Mouse (Mus musculus) urinary bladder, adult 18-20 months (tissue): ENCODE data around the gene Ncs1.

Experiments used
- DNase-seq, 2 experiments: peaks; one replicate each; pipeline ENCODE4 v3.0.0; 2022; ENCODE audit warnings: low spot score in 2 of 2, mixed read lengths in 2 of 2

Gene Ncs1

GRCm38 (mm10) chr2:31245491-31246141 lies at the start of gene Ncs1:
Gene Ncs1, plus strand, starts transcription at chr2:31245823.
- peak; percentile 38 to 58 for DNase-seq

DNA sequence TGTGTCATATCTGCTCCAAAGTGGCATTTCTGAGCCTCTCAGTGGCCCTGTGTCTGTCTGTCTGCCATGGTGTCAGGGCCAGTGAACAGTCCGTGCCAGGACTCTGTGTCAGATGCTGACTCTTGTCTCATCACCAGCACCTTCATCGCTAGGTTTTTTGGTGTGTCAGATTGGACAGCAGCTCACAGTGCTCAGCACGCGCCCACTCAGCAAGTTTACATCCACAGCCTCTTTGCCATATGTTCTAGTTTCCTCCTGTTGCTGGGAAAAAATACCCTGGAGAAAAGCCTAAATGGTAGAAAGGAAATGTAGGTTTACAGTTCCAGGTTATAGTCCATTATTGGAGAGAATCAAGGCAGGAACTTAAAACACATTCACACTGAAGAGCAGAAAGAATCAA lies 47.0 kb upstream of the Ncs1 start:
- no peak for DNase-seq

DNA sequence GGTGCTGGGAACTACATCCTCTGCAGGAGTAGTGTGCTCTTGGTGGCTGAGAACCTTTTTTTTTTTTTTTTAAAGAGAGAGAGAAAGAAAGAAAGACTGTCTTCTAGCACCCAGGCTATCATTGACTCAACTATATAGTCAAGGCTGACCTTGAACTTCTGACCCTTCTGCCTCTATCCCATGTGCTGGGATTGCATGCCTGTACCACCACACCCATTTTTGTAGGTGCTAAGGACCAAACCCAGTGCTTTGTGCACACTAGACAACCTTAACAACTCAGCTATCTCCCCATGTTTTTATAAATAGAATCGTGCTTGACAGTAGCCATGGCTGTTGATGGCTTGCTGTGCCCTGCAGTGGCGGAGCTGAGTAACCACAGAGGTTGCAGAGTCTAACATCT lies 45.6 kb upstream of the Ncs1 start:
- DNase-seq, result no peak

GRCm38 (mm10) chr2:31201851-31202250 lies 43.8 kb upstream of the Ncs1 start:
- no peak for DNase-seq

- no peak for DNase-seq
Observed at GRCm38 (mm10) chr2:31202357-31202756, 43.3 kb upstream of the Ncs1 start.

DNA sequence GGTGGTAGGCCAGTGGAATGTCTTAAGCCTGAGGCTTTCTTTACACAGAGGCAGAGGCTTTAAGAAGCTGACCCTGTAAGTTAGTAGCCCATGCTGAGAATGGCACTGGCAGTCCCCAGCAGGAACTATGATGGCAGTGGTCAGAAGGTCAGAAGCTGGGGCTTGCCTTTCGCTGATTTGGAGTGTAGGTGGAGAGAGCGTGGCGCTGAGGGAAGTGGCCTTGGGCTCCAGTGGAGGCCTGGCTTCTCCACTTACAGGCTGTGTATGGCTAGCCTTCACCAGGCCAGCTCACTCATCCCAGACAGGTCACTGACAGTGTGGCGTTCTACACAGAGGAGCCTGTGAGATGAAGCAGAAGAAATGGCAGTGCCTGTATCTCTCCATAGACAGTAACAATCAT lies 42.7 kb upstream of the Ncs1 start:
- DNase-seq, result no peak

- DNase-seq, result no peak
Observed at GRCm38 (mm10) chr2:31204677-31205076, 40.9 kb upstream of the Ncs1 start.

GRCm38 (mm10) chr2:31206211-31206610 lies 39.4 kb upstream of the Ncs1 start:
- no peak for DNase-seq

- DNase-seq, result no peak
Observed at GRCm38 (mm10) chr2:31206882-31207281, 38.7 kb upstream of the Ncs1 start.

GRCm38 (mm10) chr2:31208544-31209142 lies 37.0 kb upstream of the Ncs1 start:
- DNase-seq, result no peak

DNA sequence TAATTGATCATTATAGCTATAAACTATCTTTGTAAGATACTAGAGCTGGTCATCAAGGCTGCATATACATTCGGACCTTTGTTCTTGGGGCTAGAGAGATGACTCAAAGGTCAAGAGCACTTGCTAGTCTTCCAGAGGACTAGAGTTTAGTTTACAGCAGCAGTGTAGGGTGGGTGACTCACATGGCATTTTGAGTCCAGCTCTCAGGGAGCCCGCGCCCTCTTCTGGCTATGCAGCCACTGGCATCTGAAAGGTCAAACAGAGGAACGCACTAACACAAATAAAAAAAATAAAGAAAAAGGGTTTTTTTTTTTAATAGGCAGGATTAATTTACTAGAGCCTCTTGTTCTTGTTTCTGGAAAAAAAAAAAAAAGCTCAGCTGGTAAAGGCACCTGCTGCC lies 36.1 kb upstream of the Ncs1 start:
- DNase-seq, result no peak

DNA sequence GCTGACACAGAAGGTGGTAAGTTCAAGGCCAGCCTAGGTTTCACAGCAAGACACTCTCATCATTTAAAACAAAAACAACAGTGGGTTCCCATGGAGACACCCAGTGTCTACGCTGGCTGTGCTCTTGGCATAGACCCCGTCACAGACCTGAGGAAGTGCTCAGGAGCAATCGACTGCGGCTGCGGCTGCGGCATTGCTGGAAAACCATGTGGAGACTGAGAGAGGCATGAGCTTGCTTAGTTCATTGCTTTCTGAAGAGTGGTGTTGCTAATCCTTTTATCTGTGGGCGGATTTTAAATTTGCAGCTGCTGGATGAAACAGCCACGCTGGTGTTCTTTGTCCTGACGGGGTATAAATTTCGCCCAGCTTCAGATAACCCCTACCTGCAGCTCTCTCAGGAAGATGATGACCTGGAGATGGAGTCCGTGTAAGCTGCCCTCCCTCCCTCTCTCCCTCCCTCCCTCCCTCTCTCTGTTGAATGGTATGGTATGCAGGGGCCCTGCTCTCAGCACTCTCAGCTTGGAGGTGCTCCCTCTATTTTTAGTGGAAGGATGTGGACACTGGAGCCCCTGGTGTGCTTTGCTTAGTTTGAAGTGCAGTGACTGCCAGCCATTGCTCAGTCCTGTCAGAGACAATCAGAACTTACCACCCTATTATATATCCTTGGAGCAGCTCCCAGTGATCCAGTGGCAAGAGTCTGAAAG lies 35.3 kb upstream of the Ncs1 start:
- DNase-seq, result no peak

DNA sequence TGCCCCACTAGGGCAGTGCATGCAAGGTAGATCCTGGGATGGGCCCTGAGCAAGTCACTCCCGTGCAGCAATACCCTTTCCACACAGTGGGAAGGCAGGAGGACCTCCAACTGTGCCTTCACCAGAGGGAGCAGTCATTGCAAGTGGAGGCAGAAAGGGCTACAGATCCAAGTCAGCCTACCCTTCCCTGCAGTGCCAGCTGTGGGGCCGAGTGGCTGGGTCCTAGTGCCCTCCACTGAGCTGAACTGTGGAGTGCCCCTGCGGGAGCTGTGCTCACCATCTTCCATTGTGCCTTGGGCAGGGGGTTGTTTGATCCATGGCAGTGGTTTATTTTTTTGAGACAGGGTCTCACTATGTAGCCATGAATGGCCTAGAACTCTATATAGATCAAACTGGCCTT lies 34.4 kb upstream of the Ncs1 start:
- DNase-seq, result no peak

GRCm38 (mm10) chr2:31214211-31214796 lies 31.3 kb upstream of the Ncs1 start:
- no peak for DNase-seq

GRCm38 (mm10) chr2:31218611-31219010 lies 27.0 kb upstream of the Ncs1 start:
- no peak for DNase-seq

- DNase-seq, result no peak
Observed at GRCm38 (mm10) chr2:31219470-31219869, 26.2 kb upstream of the Ncs1 start.

DNA sequence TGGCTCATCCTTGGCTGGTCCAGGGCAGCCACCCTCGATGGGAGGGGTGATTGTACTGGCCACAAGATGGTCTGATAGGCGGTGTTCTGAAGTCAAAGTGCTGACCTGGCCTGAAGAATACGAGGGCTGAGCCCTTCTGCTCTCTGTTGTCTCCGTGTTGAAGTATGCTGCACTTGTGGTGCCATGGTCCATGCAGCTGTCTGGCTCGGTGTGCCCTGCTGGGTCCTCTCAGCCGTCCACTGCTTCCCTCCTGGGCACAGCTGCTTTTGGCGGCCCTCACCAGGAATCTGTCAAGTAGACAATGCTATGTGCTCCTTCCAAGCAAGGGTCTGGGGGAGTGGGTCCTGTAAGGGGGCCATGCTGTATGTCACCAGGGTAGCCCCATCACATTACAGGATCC lies 24.8 kb upstream of the Ncs1 start:
- no peak for DNase-seq

DNA sequence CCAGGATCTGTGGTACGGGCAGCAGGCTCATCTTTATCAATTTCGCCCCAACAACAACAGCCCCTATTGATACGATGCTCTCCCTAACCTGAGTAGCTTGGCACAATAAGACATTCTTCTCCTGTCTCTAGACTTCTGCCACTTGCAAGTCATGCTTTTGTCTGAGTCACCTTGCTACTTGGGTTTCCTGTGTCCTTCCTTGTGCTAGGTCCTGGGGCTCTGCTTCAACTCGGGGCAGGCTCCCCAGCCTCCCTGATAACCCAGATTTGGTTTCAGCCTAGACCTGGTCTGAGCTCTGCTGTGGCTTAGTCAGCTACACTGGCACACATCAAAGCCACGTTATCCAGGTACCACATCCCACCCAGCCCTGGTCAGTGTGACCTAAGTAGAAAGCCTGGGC lies 24.0 kb upstream of the Ncs1 start:
- no peak for DNase-seq

GRCm38 (mm10) chr2:31228768-31229311 lies 16.8 kb upstream of the Ncs1 start:
- no peak for DNase-seq

DNA sequence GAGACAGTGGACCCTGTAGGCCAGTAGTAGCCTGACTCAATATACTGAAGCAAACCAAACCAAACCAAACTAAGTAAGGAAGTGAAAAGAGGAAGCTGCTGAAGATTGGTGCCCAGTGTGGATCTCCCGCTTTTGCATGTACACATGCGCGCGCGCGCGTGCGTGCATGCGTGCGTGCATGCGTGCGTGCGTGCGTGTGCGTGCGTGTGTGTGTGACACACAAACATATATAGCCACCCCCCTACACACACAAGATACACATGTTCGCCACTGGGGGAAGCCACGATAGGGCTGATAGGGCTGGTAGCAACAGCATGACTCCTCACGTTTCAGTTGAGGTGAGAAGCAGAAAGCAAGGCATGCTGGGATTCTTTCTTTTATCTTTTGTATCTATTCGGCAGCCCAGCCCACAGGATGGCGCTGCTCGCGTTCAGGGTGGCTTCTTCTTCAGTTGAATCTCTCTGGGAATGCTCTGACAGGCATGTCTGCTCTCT lies 6.4 kb upstream of the Ncs1 start:
- no peak for DNase-seq

- DNase-seq, result no peak
Observed at GRCm38 (mm10) chr2:31239833-31240232, 5.8 kb upstream of the Ncs1 start.

DNA sequence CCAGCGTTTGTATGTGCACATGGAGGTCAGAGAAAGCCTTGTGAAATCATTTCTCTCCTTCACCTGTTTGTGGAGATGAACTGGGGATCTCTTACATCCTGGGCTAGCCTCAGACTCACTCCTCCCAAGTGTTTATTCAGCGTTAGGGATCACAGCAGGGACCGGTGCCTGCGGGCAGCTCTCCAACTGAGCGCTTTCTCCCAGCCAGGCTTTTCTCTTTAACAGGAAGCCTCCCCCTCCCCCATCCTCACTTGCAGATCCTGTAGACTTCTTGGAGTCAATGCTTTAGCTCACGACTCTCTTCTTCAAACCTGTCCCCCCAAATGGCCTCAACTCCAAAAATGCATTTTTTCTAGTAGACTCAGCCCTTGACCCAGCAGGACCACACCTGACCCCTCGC lies 4.0 kb upstream of the Ncs1 start:
- DNase-seq, result no peak
